17 mouse cellular contexts compared by ENCODE assay signal in the genomic region with DNA sequence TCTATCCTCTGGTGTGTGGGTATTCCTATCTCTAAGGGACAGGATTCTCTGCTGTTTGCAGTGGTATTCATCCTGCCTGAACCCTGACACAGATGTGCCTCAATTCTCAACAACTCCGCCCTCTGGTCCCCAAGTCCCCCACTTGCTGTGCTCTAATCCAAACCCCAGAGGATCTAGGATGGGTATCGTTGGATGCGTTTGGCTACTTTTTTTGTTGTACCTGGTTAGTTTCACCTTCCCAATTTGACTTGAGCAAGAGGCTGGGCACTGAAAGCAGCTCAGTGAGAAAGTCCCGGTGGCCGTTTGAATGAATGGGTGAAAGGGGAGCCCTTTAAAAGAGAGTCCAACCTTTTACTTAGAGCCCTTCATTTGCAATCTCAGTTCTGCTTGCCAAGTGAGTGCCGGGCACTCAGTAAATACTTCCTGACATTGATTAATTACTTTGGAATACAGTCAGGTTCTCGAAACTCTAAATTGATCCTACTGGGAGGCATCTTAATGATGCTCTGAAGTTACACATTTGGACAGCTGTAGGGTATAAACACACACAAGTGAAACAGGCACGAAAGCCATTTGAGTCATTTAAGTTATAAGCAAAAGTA. TPM values are rescaled to one million over a fixed set of nuclear protein-coding genes. Genes with fewer than 3 reads are reported as not detected.
DNase-seq lines count a peak whose midpoint lies in the region; ATAC-seq and TF ChIP-seq lines count a peak whose summit lies in the region.
"Had no signal": no experiment of that assay in that cellular context is flagged by ENCODE, and none has a peak within 500 bp of the region (broad histone marks: within the 10 kb centered on the region; RNA-seq: fewer than 3 reads in every experiment).

No protein-coding gene starts in this region.

- no peak for DNase-seq in gastrocnemius, adult 2 months
- DNase-seq in gastrocnemius, adult 18-20 months (ENCODE audit: low spot score): no peak
- peak; percentile 73 for DNase-seq in adipocyte (ENCODE audit: low spot score)
- no peak for DNase-seq in natural killer cell, adult 2 months (ENCODE audit: low spot score in 2 of 2)
- no peak for DNase-seq in ovary, adult 18-20 months (ENCODE audit: low spot score)
- DNase-seq in left cerebral cortex, adult 8-10 months (ENCODE audit: low spot score in 2 of 2): no peak
- DNase-seq: adrenal gland, postnatal 14 days; cerebellum, postnatal 36 days; heart, postnatal 36 days; kidney, adult 9 months; right cerebral cortex, postnatal 25 days; thymus, postnatal 25 days had no signal

- no peaks in the 10 kb centered on the region for H3K27me3 ChIP-seq in hindbrain, embryonic 15.5 days
- H3K27me3 ChIP-seq in midbrain, embryonic 15.5 days (replicated peaks): no peaks in the 10 kb centered on the region
- H3K27me3 ChIP-seq: forebrain, embryonic 13.5 days; limb, embryonic 13.5 days had no signal

- peak; percentile 53; the same call in 1 of the 2 replicates for ATAC-seq in hindbrain, embryonic 15.5 days (ENCODE audit: low FRiP score, low read depth)
- no peak for ATAC-seq in midbrain, embryonic 15.5 days (replicated peaks)
- ATAC-seq: forebrain, embryonic 13.5 days had no signal

- H3K9ac ChIP-seq in hindbrain, embryonic 15.5 days: no peak overlapping the region
- no peak overlapping the region for H3K9ac ChIP-seq in midbrain, embryonic 15.5 days
- H3K9ac ChIP-seq: forebrain, embryonic 13.5 days; limb, embryonic 13.5 days had no signal

- peaks cover 26% of the 10 kb centered on the region for H3K4me1 ChIP-seq in hindbrain, embryonic 15.5 days (replicated peaks)
- H3K4me1 ChIP-seq in midbrain, embryonic 15.5 days: peaks cover 23% of the 10 kb centered on the region

- no peaks in the 10 kb centered on the region for H3K36me3 ChIP-seq in hindbrain, embryonic 15.5 days
- H3K36me3 ChIP-seq in midbrain, embryonic 15.5 days (replicated peaks): no peaks in the 10 kb centered on the region
- H3K36me3 ChIP-seq: limb, embryonic 13.5 days had no signal

- H3K9me3 ChIP-seq in hindbrain, embryonic 15.5 days: no peaks in the 10 kb centered on the region
- H3K9me3 ChIP-seq in midbrain, embryonic 15.5 days: no peaks in the 10 kb centered on the region
- H3K9me3 ChIP-seq: forebrain, embryonic 13.5 days; limb, embryonic 13.5 days had no signal

- H3K27ac ChIP-seq in gastrocnemius, adult 2 months: peak overlapping the region; percentile 48; the same call in 1 of the 2 replicates
- H3K27ac ChIP-seq in hindbrain, embryonic 15.5 days (replicated peaks): peak overlapping the region; percentile 75
- peak overlapping the region; percentile 53; the same call in 1 of the 2 replicates for H3K27ac ChIP-seq in midbrain, embryonic 15.5 days
- H3K27ac ChIP-seq: left cerebral cortex, adult 2 months; limb, embryonic 13.5 days had no signal

- peak overlapping the region; percentile 10; the same call in 1 of the 2 replicates for H3K4me2 ChIP-seq in hindbrain, embryonic 15.5 days
- H3K4me2 ChIP-seq in midbrain, embryonic 15.5 days: no peak overlapping the region
- H3K4me2 ChIP-seq: limb, embryonic 13.5 days had no signal

- intact Hi-C loops in gastrocnemius, adult 2 months (cut with DNase I): no loop called here

- no peak overlapping the region for H3K4me3 ChIP-seq in gastrocnemius, adult 2 months
- H3K4me3 ChIP-seq in hindbrain, embryonic 15.5 days: no peak overlapping the region
- no peak overlapping the region for H3K4me3 ChIP-seq in midbrain, embryonic 15.5 days
- H3K4me3 ChIP-seq: forebrain, embryonic 13.5 days; left cerebral cortex, adult 2 months; limb, embryonic 13.5 days had no signal

- TF ChIP-seq CTCF in gastrocnemius, adult 2 months (IDR thresholded peaks at IDR 0.05): no peak

- WGBS in hindbrain, embryonic 15.5 days: 33% methylated on average over 8 of the region's 8 CpGs
- 46% methylated on average over 8 of the region's 8 CpGs for WGBS in midbrain, embryonic 15.5 days

RNA-seq across cellular contexts. Expression of gene Rab8b, which starts 32.1 kb away (rescaled TPM):
- 1 to 10 TPM; 5.9 to 9.7 TPM for total RNA-seq in gastrocnemius, adult 2 months (2021)
- total RNA-seq in gastrocnemius, adult 18-20 months (2021): 1 to 10 TPM; 4.9 to 6.5 TPM
- 35.9 and 38.4 TPM in 2 replicates for polyA plus RNA-seq in hindbrain, embryonic 15.5 days (2015; fragmentation: Nextera tagmentation; extraction: Ambion mirVana)
- polyA plus RNA-seq in midbrain, embryonic 15.5 days (2015; fragmentation: Nextera tagmentation; extraction: Ambion mirVana): 28.5 and 29.0 TPM in 2 replicates
- total RNA-seq in left cerebral cortex, adult 8-10 months (2022): 10 to 100 TPM; 29.6 to 31.7 (median 30.3) TPM

RNA-seq across cellular contexts. Expression of gene Aph1c, which starts 52.9 kb away (rescaled TPM):
- total RNA-seq in gastrocnemius, adult 2 months (2021): under 1 TPM; 0.31 to 0.51 TPM
- under 1 TPM; 0.66 to 0.88 TPM for total RNA-seq in gastrocnemius, adult 18-20 months (2021)
- 4.1 and 4.8 TPM in 2 replicates for polyA plus RNA-seq in hindbrain, embryonic 15.5 days (2015; fragmentation: Nextera tagmentation; extraction: Ambion mirVana)
- polyA plus RNA-seq in midbrain, embryonic 15.5 days (2015; fragmentation: Nextera tagmentation; extraction: Ambion mirVana): 2.6 and 3.2 TPM in 2 replicates
- total RNA-seq in left cerebral cortex, adult 8-10 months (2022): 10 to 100 TPM in 1 of 4 experiments, 1 to 10 TPM in 3; 5.8 to 10.5 (median 8.4) TPM

RNA-seq across cellular contexts. Expression of gene Rps27l, which starts 58.5 kb away (rescaled TPM):
- 100 to 1,000 TPM; 191 to 213 TPM for total RNA-seq in gastrocnemius, adult 2 months (2021)
- total RNA-seq in gastrocnemius, adult 18-20 months (2021): 100 to 1,000 TPM; 218 to 220 TPM
- polyA plus RNA-seq in hindbrain, embryonic 15.5 days (2015; fragmentation: Nextera tagmentation; extraction: Ambion mirVana): 237 and 266 TPM in 2 replicates
- polyA plus RNA-seq in midbrain, embryonic 15.5 days (2015; fragmentation: Nextera tagmentation; extraction: Ambion mirVana): 179 and 197 TPM in 2 replicates
- total RNA-seq in left cerebral cortex, adult 8-10 months (2022): 10 to 100 TPM; 32.7 to 44.1 (median 37.2) TPM

Comparison
In these comparisons a context has a peak if more than half of its experiments do, and no peak if none do; other contexts are left out.
1. RNA of gene Rps27l, which starts 58.5 kb away (total RNA-seq): 218 to 220 TPM in gastrocnemius, adult 18-20 months and 191 to 213 TPM in gastrocnemius, adult 2 months; 32.7 to 44.1 TPM in left cerebral cortex, adult 8-10 months; every median in the first group is over 4 times any median in the second.
2. Peak in every context shown above with its lines, with median percentiles within 50 percentile points of each other: H3K27ac ChIP-seq.